Mouse (Mus musculus) frontal cortex, postnatal 36 days (tissue): ENCODE measurements around the gene Il12rb2.

Experiments
- DNase-seq, 2 experiments: peaks; one replicate each; pipeline ENCODE4 v3.0.0; 2022; ENCODE audit warnings: low spot score in 2 of 2

The Il12rb2 gene

DNA sequence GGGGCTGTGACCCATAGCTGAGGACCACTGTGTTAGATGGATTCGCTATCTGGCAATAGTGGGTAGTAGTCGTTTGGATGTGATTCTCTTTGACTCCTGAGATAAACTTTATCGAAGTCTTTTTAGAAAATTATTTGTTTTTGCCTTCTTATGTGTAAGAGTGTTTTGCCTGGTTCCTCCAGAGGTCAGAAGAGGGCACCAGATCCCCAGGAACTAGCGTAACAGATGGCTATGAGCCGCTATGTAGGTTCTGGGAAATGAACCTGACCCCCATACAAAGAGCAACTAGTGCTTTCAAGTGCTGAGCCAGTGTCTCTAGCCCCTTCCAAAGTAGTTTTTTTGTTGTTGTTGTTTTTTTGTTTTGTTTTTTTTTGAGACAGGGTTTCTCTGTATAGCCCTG is 79.9 kb downstream of the Il12rb2 start:
- no peak for DNase-seq

DNA sequence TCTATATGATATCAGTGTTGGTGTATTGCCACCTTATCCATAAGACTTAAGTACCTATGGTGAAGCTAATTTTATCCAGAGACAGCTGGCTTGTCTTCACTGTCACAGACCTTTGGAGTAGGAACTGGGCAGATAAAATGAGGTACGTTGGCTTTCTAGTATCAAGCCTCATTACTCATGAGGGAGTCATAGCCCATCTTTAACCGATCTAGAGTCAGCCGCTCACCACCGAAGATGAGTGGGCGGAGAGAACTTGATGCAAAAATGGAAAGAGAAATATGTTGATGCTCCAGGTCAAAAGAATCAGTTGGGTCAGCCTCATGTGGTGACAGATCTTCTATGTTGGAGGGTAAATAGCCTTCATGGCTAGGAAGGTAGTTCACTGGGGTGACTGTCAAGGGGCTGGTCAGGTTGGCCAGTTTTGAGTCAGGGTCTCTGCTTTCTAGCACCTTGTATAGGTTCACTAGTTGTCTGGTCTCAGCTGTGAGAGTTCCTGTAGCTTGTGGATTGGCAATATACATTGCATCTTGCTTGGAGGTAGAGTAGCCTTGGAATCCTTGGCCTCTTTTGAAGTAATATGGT is 83.9 kb downstream of the Il12rb2 start:
- DNase-seq, result no peak

DNA sequence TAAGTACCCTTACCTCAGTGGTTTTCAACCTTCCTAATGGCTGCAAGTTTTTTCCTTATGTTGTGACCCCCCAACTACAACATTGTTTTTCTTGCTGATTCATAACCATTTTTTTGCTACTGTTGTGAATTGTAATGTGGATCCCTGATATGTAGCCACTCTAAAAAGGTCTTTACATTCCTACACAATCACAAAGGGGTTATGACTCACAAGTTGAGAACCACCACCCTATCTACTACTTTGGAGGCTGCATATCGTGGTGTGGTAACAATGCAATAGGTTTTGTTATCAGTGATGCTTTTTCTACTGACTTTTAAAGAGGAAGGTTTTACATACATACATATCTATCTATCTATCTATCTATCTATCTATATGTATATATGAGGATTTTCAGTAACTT is 93.1 kb downstream of the Il12rb2 start:
- DNase-seq, result no peak

GRCm38 (mm10) chr6:67281614-67282197 is 94.3 kb downstream of the Il12rb2 start:
- DNase-seq, result no peak

GRCm38 (mm10) chr6:67277944-67278343 is 98.0 kb downstream of the Il12rb2 start:
- DNase-seq, result no peak

- DNase-seq, result no peak
These were observed 106.5 kb downstream of the Il12rb2 start for GRCm38 (mm10) chr6:67269459-67269858.

GRCm38 (mm10) chr6:67268983-67269382 is 107.0 kb downstream of the Il12rb2 start:
- no peak for DNase-seq

DNA sequence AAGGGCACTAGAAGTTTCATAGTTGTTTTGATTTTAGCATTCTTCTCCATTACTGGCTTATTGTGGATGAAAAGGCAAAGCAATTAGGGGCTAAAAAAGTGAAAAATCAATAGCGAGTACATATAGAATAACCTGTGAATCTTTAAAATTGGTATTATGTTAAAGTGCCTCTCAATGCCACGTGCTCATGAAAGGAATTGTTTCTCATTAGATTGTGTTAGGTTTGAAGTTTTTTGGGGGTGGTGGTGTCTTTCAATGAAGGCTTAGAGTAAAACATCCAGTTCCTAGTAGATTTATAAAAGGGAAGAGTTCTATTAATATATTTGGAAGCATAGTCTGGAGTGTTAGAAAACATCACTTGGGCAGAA is 107.8 kb downstream of the Il12rb2 start:
- DNase-seq, result no peak

DNA sequence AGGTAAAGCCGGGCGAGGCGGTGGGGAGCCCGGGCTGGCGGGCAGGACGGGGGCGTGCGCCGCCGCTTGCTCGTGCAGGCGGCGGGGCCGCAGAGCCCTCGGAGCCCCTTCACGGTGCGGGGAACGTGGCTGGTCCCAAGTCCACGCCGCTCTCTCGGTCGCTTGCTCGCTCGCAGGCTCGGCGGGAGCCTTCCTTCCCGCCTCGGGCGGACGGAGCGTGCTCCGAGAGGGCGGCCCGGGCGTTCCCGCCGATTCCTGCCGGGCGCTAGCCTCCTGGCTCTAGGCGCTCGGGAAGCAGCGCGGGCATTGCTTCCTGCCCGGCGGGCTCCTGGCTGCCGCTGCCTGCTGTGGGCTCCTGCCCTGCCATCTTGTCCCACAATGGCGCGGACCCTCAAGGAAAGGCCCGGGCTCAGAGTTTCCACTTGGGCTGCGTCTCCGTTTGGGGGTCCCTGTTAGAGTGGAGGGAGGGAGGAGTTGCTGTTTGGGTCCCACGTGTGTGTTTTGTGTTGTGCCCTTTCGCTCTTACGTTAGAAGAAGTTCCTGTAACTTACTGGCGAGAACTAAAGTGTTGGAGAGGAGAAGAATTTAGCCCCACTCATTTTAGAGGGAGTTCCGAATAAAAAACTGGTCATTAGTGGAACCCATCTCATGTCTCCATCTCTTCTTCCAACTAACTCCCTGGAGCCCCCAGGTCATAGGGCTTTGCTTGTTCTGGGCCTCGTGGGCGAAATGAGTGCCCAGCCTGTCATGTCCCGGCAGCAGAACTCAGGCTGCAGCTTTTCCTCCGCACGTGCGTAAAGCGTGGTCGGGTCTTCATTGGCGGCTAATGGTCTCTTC is 108.4 kb downstream of the Il12rb2 start:
- peak; percentile 14 to 19 for DNase-seq

GRCm38 (mm10) chr6:67266664-67267407 is 109.2 kb downstream of the Il12rb2 start:
- DNase-seq, result peak; percentile 95 to 98

DNA sequence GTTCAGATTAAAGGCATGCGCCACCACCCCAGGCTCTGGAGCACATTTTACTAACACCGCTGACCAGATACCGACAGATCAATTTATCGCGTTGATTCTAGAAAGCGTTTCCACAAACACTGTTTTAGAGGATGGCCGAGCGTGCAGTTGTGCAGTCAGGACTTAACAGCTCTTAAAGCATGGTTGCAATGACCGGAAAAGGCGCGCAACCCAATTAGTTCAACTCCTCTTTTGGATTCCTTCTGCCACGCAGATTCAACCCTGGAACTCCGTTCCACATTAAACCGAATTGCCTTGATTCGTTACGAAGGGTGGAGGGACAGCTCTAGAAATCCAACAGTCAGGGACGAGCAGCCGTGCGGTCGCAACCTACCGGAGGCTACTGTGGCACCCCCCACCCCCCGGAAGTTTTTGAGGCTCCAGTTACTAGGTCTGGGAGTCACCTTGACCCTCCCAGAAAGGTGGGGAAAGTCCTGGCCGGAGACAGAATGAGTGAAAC is 109.8 kb downstream of the Il12rb2 start:
- DNase-seq, result peak; percentile 44 to 45

- no peak for DNase-seq
These were observed 111.1 kb downstream of the Il12rb2 start for GRCm38 (mm10) chr6:67264935-67265334.

DNA sequence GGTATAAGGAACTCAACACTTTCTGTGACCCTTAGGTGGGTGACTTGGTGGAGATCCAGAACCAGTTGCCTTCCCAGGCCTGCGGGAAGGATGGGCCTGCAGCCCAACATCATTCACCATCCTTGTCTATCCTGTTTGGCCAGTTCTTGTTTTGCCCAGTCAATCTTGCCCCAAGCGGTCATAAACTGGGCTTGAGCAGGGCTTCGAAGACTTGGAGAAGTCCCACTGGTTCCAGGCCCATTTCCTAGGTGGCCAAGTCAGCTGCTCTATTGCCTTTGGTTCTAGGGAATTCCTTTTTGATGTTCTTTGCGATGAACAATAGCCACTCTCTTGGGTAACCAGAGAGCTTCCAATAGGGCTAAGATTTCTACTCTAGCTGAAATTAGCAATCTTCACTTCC is 124.9 kb downstream of the Il12rb2 start:
- DNase-seq, result no peak

- no peak for DNase-seq
These were observed 131.5 kb downstream of the Il12rb2 start for GRCm38 (mm10) chr6:67244451-67244850.

DNA sequence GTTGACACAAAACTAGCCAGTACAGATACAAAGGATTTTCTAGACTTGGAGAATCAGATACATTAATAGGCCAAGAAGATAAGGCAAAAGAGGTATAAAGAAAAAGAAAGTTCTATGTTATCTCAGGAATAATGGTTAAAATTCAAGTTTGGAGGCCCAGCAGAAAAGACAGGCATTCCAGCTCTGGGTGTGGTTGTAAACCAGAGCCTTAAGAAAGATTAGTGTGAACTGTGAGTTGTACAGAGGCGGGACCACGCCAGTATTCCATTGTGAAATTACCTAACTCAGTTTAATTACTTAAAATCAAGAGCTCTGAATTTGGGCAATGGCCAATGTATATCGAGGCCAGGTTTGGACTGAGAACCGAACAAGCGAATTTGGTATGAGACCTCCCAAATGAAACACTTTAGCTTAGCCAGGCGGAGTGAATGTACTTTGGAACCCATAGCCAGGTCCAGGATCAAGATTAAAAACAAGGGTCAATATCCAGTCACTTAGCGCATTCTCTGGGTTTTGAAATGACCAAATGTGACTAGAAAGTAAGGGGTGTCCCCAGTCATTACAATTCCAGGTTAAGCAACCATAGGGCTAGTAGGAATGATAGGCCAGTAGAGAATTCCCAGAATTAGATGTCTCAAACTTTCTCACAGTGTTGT is 132.1 kb downstream of the Il12rb2 start:
- no peak for DNase-seq
